Mouse (Mus musculus) mouse trophoblast stem cell (cell line): ENCODE measurements around the gene Ankef1.

Source experiments
- in situ Hi-C, 2 experiments: fragments of 300-500 bp; cut with MseI, MboI; formaldehyde crosslinking; loops; 2 replicates in 1 of 2; 3 replicates in 1 of 2; pipeline ENCODE4 v1.15.1; 2025

Ankef1 gene

DNA sequence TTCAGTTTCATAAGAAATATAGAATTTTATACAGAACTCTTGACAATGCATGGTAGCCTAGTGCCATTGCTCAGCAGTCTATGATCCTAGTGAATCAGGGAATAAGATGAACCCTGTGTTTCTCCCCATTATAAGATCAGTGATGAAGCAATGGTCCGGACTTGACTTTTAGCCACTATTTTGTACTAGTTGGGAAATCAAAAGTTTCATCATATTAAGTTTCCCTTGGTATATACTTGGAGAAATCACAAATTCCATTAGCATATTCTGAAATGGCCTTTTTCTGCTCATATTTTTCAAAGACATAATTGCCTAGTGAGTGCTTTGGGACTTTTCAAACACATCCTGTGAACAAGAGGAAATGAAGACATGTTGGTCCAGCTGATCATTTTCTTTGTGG lies at the start of gene Ankef1:
Gene Ankef1, plus strand, starts transcription at position 260 of the 400 bp plus-strand sequence.
- in situ Hi-C loops = no loop called here

- in situ Hi-C loops = no loop called here
Measured at GRCm38 (mm10) chr2:136456468-136456867, 45.2 kb upstream of the Ankef1 start.

GRCm38 (mm10) chr2:136456875-136457274 lies 44.8 kb upstream of the Ankef1 start:
- in situ Hi-C loops = no loop called here

GRCm38 (mm10) chr2:136477656-136478055 lies 24.1 kb upstream of the Ankef1 start:
- in situ Hi-C loops = no loop called here

DNA sequence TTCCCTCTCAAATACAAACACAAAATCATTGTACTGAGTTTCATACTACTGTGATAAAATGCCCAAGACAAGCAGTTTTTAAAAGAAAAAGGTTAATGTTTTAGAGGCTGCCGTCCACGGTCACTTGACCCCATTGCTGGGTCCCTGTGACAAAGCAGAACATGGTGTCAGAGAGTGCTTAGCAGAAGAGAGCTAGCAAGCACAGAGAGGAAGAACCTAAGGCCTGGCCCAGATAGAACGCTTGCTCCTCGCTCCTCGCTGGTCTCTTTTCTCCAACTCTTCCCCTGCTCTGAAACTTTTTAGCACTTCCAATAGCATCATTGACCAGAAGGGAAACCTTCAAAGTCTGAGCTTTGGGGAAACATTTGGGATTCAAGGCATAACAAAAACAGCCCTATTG lies 19.4 kb upstream of the Ankef1 start:
- in situ Hi-C loops = no loop called here

DNA sequence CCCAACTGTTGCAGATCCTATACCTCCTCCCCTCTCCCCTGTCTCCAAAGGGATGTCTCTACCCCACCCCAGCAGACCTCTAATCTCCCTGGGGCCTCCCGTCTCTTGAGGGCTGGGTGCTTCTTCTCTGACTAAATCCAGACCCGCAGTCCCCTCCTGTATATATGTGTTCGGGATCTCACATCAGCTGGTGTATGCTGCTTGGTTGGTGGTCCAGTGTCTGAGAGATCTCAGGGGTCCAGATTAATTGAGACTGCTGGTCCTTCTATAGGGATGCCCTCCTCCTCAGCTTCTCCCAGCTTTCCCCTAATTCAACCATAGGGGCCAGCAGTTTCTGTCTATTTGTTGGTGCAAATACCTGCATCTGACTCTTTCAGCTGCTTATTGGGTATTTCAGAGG lies 18.7 kb upstream of the Ankef1 start:
- in situ Hi-C loops = no loop called here

- in situ Hi-C loops = no loop called here
Measured at GRCm38 (mm10) chr2:136484955-136485354, 16.8 kb upstream of the Ankef1 start.

- in situ Hi-C loops = no loop called here
Measured at GRCm38 (mm10) chr2:136485401-136485800, 16.3 kb upstream of the Ankef1 start.

DNA sequence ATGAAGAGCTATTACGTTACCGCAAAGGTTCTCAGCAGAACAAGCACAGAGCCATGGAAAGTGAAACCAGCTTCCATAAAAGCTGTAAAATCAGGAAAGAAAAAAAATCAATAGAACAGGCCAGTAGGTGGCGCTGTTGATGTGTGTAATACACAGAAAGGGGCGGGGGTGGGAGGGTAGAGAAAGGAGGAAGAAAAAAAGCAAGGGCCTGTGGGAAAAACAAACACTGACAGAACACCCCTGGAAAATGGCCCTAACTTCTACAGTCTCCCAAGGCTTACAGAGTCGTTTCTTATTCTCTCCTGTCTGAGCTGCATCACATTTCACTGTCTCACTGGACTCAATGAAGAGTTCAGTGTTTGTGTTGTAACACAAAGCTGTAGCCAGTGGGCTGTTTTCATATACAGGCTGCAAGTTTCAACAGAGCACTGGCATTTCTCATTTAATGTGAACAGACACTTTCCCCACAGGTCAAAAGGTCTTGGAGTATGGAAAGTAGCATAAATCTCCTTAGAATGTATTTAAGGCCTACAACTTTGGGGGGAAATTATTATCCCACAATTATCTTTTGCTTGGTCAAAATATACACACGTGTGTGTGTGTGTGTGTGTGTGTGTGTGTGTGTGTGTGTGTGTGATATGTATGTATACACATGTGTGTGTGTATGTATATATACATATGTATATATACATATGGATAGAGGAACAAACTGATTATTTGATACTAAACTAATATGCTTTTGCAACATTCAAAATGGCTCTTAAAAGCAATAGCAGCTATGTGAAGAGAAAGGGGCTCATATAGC lies 15.7 kb upstream of the Ankef1 start:
- in situ Hi-C loops = no loop called here

- in situ Hi-C loops = no loop called here
Measured at GRCm38 (mm10) chr2:136486986-136487385, 14.7 kb upstream of the Ankef1 start.

GRCm38 (mm10) chr2:136511073-136511472 lies 9.4 kb downstream of the Ankef1 start:
- in situ Hi-C loops = no loop called here

DNA sequence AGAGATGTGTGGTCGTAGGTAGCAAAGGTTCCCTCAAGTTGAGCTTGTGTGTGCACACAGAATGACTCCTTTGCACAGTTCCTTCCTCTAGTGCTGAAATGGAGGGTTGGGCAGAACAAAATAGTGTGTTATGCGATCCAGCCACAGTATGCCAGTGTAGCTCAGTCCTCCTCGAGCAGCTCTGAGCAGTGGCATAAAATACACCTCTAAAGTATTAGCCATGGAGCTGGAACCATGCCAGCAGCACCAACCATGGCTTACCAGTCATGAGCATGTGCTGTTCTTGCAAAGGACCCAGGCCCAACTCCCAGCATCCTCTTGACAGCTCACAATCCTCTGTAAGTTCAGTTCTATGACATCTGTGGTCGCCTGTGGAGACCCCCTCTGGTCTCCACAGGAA lies 10.0 kb downstream of the Ankef1 start:
- in situ Hi-C loops = no loop called here

DNA sequence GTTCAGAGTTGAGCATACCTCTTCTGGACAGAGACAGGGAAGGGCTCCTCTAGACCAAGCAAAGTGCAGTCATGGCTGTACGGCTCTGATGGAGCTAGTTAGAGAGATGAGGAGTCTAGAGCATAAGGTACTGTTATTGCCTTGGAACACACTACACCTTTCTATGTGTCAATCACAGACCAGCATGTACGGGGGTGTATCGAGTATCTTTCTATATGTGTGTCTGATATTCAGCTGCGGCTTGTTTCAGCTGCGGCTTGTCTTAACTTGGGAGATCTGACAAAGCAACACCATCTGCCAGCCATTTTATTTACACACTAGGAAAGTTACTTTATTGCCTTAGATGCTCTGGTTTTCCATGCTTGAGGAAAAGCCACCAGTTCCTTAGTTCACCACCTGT lies 11.1 kb downstream of the Ankef1 start:
- in situ Hi-C loops = no loop called here

- in situ Hi-C loops = no loop called here
Measured at GRCm38 (mm10) chr2:136513806-136514205, 12.1 kb downstream of the Ankef1 start.

GRCm38 (mm10) chr2:136515501-136515900 lies 13.8 kb downstream of the Ankef1 start:
- in situ Hi-C loops = no loop called here

DNA sequence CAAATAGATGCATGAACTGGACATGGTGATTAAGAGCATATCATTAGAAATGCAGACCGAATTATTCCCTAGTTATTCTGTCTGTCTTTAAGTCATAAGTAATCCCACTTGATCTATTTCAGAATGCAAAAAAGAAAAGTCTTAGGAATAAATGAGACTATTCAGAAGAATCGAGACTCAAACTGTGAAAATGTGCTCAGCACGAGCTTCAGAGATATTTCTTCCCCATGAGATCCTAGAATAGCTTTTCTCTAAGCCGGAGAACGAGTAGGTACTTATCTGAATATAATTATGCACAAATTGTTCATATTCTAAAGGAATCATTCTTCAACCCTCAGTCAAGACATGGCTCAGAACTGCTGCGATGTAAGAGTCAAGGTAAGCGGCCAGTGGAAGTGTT lies 27.2 kb downstream of the Ankef1 start:
- in situ Hi-C loops = no loop called here

GRCm38 (mm10) chr2:136532033-136532432 lies 30.3 kb downstream of the Ankef1 start:
- in situ Hi-C loops = no loop called here

GRCm38 (mm10) chr2:136558020-136558419 lies 56.3 kb downstream of the Ankef1 start:
- in situ Hi-C loops = no loop called here

DNA sequence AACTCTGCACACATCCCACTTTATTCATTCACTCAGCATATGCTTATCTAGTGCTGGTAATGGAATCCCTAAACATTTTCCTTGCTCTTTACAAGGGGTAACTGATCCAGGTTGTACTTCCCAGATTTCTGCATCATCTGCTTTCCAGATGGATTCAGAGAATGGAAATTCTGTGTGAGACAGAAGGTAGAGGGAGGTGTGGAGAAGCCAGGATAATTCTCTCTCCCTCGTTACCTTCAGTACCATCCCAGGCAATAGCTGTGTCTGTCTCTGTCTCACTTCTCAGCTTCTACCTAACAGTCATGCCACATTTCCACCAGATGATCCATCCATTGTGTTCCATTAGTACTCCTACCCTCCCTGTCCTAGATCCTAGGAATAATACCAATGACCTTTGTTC lies 60.6 kb downstream of the Ankef1 start:
- in situ Hi-C loops = no loop called here

DNA sequence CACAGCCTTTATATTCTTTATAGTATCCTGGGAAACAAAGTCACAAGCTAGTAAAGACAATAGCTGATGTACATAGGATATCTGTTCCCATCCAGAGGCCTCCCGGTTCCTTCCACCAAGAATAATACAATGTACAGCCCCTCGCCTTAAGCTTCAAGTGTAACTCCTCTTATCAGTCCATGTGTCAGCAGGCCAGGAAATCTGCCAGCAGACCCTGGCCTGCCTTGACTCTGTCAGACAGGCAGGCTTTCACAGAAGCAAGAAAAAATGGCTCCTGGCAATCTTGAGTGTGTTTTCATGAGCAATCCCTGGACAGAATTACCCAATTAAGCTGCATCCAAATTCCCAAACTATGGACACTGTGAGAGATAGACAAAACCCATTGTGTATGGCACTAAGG lies 69.1 kb downstream of the Ankef1 start:
- in situ Hi-C loops = no loop called here

DNA sequence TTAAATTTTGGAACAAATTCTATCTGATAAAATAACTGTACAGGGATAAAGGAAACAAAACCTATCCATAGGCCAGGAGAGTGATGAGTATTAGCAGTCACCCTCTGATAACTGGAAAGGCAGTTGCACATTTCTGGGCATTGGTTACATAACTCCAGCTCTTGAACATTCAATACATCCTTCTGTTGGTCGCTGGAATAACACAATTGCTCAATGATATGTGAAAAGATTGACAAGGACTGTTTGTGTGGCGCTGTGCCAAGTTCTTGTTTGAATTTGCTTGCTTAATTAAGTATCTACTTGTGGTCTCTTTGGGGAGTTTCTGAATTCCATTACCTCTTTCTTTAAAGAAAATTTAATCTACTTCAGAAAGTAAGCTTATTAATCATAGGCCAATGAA lies 81.1 kb downstream of the Ankef1 start:
- in situ Hi-C loops = loop anchor here in 1 of 2 experiments (25.0 kb wide), 1 partner anchor 420 kb away; no protein-coding TSS in a partner anchor

GRCm38 (mm10) chr2:136588811-136589210 lies 87.1 kb downstream of the Ankef1 start:
- in situ Hi-C loops = loop anchor here in 1 of 2 experiments (25.0 kb wide), 1 partner anchor 427 kb away; no protein-coding TSS in a partner anchor

GRCm38 (mm10) chr2:136596451-136596850 lies 94.7 kb downstream of the Ankef1 start:
- in situ Hi-C loops = loop anchor here in 1 of 2 experiments (25.0 kb wide), 1 partner anchor 434 kb away; no protein-coding TSS in a partner anchor
